In the genomic region with DNA sequence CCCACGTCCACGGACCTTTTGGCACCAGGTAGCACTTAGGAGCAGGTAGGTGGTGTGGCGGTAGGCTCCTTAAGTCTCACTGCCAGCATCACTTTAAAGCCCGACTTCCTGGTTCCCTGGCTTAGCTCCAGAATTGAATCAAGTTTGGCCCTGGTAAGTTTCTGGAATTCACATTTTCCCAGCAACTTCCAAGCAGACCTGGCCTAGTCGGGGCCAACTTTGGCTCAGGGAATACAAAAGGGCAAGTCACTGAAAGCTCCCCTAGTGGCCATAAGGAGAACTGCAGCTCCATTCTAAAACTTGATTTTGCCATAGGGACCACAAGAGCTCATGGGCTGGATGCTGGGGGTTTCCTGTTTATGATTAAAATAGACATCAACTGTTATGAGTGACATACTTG, we compare ENCODE assay signal across 8 mouse cellular contexts.
A peak's percentile ranks its signal among the peaks of the same experiment; 100 is the strongest.
DNase-seq lines count a peak whose midpoint lies in the region; ATAC-seq lines count a peak whose summit lies in the region.

No protein-coding gene starts in this region.

- intact Hi-C loops in heart, postnatal 10 days (cut with DNase I) = loop anchor here (10.0 kb wide), 1 partner anchor 226 kb away; no protein-coding TSS in a partner anchor
- intact Hi-C loops in heart, postnatal 14 days (cut with DNase I) = no loop called here

- peak; percentile 19 to 30 for DNase-seq in heart, postnatal 10 days
- DNase-seq in heart, postnatal 14 days = no peak
- DNase-seq in 3T3-L1 (ENCODE audit: low read depth, low spot score) = peak; percentile 38
- peak; percentile 30 for DNase-seq in MN1 (ENCODE audit: low spot score)
- DNase-seq in kidney, postnatal 14 days = peak; percentile 18
- DNase-seq in ovary, postnatal 36 days (ENCODE audit: low spot score) = no peak
- DNase-seq in urinary bladder, postnatal 4 days (ENCODE audit: low spot score in 2 of 2) = no peak

- no peak for ATAC-seq in activated CD4-positive, CD25-positive, alpha-beta regulatory T cell, adult 4 months

Comparison
In these comparisons a context has a peak if more than half of its experiments do, and no peak if none do; other contexts are left out.
1. DNase-seq: peak in heart, postnatal 10 days (2 of 2), 3T3-L1 (single experiment), MN1 (single experiment) and kidney, postnatal 14 days (single experiment); none in heart, postnatal 14 days (0 of 2), ovary, postnatal 36 days (single experiment) and urinary bladder, postnatal 4 days (0 of 2).